Mouse (Mus musculus) heart, postnatal 0 days (tissue): ENCODE measurements around the gene Tnip2.

Source experiments
- CTCF ChIP-seq: IDR thresholded peaks from 2 replicates; pipeline ENCODE4 v1.5.1; 2016; ENCODE audit warnings: antibody characterized with exemption, control low read depth, low read depth
- EP300 ChIP-seq: IDR thresholded peaks from 2 replicates; pipeline ENCODE4 v1.6.1; 2016; ENCODE audit warnings: antibody characterized with exemption, low read depth

GRCm38 (mm10) chr5:34461294-34461693 lies 52.5 kb downstream of the Tnip2 start:
- TF ChIP-seq CTCF (no peak), EP300 (no peak)
